Mouse (Mus musculus) stomach, postnatal 0 days (tissue): Measurements from ENCODE around the gene Efnb2. TPM values are rescaled to one million over a fixed set of nuclear protein-coding genes. Genes with fewer than 3 reads are reported as not detected.

Experiments used
- ATAC-seq: fragments of 200-750 bp; cut with Nextera tagmentation; 2 replicates; pipeline ENCODE4 v1.8.0; 2017; ENCODE audit not compliant: low FRiP score, low TSS enrichment
- DNase-seq: peaks from one replicate; pipeline ENCODE4 v3.0.0-alpha.2; 2016; ENCODE audit warnings: low spot score
- H3K27ac ChIP-seq: fragments of 300-500 bp; sonication (generic); replicated peaks from 2 replicates; pipeline ENCODE4 v1.5.1; 2014; ENCODE audit warnings: mild to moderate bottlenecking, control low read depth
- H3K27me3 ChIP-seq: fragments of 300-500 bp; sonication (generic); 2 replicates; pipeline ENCODE4 v1.6.1; 2014; ENCODE audit warnings: low read length; ENCODE audit not compliant: control insufficient read depth, insufficient read depth
- H3K36me3 ChIP-seq: fragments of 300-500 bp; sonication (generic); 2 replicates; pipeline ENCODE4 v1.6.1; 2014; ENCODE audit warnings: low read length, mixed read lengths; ENCODE audit not compliant: control insufficient read depth, insufficient read depth
- H3K4me1 ChIP-seq: fragments of 300-500 bp; sonication (generic); replicated peaks from 2 replicates; pipeline ENCODE4 v1.6.1; 2014; ENCODE audit warnings: antibody characterized with exemption; ENCODE audit not compliant: control insufficient read depth, insufficient read depth
- H3K4me2 ChIP-seq: fragments of 300-500 bp; sonication (generic); replicated peaks from 2 replicates; pipeline ENCODE4 v1.6.1; 2014; ENCODE audit warnings: low read depth, mild to moderate bottlenecking, control low read depth, moderate library complexity
- H3K4me3 ChIP-seq: fragments of 300-500 bp; sonication (generic); 2 replicates; pipeline ENCODE4 v1.5.1; 2014; ENCODE audit warnings: low read depth, low read length, control low read depth
- H3K9ac ChIP-seq: fragments of 300-500 bp; sonication (generic); 2 replicates; pipeline ENCODE4 v1.6.1; 2014; ENCODE audit warnings: mild to moderate bottlenecking, low read length, control low read depth, mixed read lengths
- H3K9me3 ChIP-seq: fragments of 300-500 bp; sonication (generic); 2 replicates; pipeline ENCODE4 v1.6.1; 2016; ENCODE audit warnings: low read length; ENCODE audit not compliant: control insufficient read depth
- CTCF ChIP-seq: IDR thresholded peaks from 2 replicates; pipeline ENCODE4 v1.5.1; 2016; ENCODE audit warnings: antibody characterized with exemption, low read depth, mild to moderate bottlenecking, moderate library complexity
- EP300 ChIP-seq: optimal IDR thresholded peaks from 2 replicates; pipeline ENCODE3; 2016; ENCODE audit warnings: antibody characterized with exemption
- WGBS: fragments of 180-500 bp; shearing (Covaris S2); extraction: QIAGEN DNeasy Blood & Tissue Kit; methylation state at CpG from one replicate; pipeline ENCODE4 v1.1.7; 2014; 5-methylcytosine and 5-hydroxymethylcytosine counted together
- polyA plus RNA-seq: library from polyadenylated mRNA; unstranded; fragments of >200 nt; fragmentation: Nextera tagmentation; extraction: Ambion mirVana; gene quantifications from 2 replicates; pipeline ENCODE4 v1.2.1, GENCODE M21; 2015

Efnb2 gene
- polyA plus RNA-seq, 1 experiment from 2014 or later: 7.2 TPM

DNA sequence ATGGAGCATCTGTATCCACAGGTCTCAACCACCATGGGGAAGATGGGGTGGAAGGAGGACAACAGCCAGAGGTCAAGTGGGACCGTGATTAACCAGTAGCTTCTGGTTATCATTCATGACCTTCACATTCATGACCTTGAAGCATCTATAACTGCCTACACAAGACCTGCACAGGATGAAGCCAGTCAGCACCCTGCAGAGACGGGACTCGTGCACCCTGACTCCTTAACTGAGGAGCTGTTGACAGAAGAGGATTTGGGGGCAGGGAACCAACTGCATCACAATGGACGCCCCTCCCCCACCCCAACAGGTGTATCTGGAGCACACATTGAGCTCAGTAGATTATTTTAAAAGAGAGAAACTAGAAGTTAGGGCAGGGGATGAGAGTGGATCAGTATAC, 49.1 kb downstream of the Efnb2 start:
- Histone ChIP-seq H3K4me3 (no peak overlapping the region), H3K27me3 (no peaks in the 10 kb centered on the region), H3K27ac (no peak overlapping the region), H3K4me2 (no peak overlapping the region), H3K36me3 (no peaks in the 10 kb centered on the region), H3K9ac (no peak overlapping the region), H3K9me3 (no peaks in the 10 kb centered on the region), H3K4me1 (no peaks in the 10 kb centered on the region)
- ATAC-seq (no peak), DNase-seq (no peak)
- 82% methylated on average over 4 of the region's 4 CpGs for WGBS
- TF ChIP-seq CTCF (no peak), EP300 (no peak)

DNA sequence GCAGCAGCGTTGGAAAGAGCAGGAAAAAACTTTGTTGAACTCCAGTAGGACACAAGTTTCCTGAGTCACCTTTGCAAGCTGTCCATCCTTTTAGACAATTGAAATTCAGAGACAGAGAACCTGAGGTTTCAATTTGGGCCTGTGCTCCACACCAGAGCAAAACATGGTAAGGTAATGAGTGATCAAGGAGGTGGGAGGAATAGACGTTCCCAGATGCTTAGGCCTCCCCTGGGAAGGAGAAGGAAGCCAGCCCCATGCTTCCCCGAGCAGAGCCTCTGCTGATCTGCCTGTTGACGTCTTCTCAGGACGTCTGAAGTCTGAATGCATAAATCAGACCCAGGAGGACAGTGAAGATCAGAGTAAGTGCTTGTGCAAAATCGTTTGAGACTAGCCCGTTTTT, 51.3 kb downstream of the Efnb2 start:
- ATAC-seq (no peak), DNase-seq (no peak)
- H3K27ac ChIP-seq: no peak overlapping the region

DNA sequence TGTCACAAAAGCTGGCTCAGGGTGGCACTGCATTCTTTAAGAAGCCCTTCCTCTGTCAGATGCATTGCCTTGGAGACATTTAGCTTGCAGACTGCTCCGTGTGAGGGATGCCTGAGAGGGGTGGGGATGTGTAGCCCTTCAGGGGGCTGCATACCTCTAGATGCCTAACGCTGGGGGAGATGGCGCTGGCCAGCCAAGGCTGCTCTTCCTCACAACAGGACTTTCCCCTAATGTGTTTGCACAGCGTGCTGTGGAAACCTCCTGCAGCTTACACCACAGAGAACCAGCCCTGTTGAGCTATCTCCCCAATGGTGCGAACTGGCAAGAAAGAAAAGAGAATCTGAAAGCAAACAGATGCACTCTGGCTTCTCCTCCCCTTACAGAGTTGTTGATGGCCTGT, 51.9 kb downstream of the Efnb2 start:
- Histone ChIP-seq H3K27ac (no peak overlapping the region), H3K27me3 (no peaks in the 10 kb centered on the region), H3K4me1 (no peaks in the 10 kb centered on the region), H3K4me3 (no peak overlapping the region), H3K4me2 (no peak overlapping the region), H3K36me3 (no peaks in the 10 kb centered on the region), H3K9me3 (no peaks in the 10 kb centered on the region), H3K9ac (no peak overlapping the region)
- 35% methylated on average over 5 of the region's 5 CpGs for WGBS
- DNase-seq: no peak
- no peak for TF ChIP-seq EP300
- no peak for TF ChIP-seq CTCF
- no peak for ATAC-seq

More for the DNA sequence above, 51.3 kb downstream of the Efnb2 start:
- Histone ChIP-seq H3K9me3 (no peaks in the 10 kb centered on the region), H3K4me2 (no peak overlapping the region), H3K4me3 (no peak overlapping the region), H3K27me3 (no peaks in the 10 kb centered on the region), H3K9ac (no peak overlapping the region), H3K4me1 (no peaks in the 10 kb centered on the region), H3K36me3 (no peaks in the 10 kb centered on the region)
- 24% methylated on average over 7 of the region's 7 CpGs for WGBS
- no peak for TF ChIP-seq EP300
- TF ChIP-seq CTCF: no peak

DNA sequence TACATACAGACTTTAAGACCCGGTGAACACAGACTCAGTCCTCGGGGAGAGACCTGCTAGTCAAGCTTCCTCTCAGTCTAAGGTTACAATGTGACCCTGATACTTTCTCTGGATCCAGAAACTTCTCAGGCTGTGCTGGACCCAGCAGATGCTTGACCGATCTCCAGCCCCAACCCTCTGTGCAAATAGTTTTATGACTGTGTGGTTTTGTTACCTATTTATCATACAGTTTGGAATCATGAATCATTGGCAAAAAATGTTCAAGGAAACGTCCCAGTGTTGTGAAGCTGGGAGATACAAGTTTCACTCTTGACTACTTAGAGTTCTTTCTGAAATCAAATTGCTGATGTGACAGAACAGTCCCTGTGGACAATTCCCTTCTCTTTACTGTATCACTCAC, 55.4 kb downstream of the Efnb2 start:
- H3K4me3 ChIP-seq: no peak overlapping the region
- H3K9me3 ChIP-seq: no peaks in the 10 kb centered on the region
- no peak overlapping the region for H3K9ac ChIP-seq
- no peak for DNase-seq
- TF ChIP-seq EP300 (no peak), CTCF (no peak)
- no peak for ATAC-seq
- peaks cover 3% of the 10 kb centered on the region; the same call in 1 of the 2 replicates for H3K4me1 ChIP-seq
- 46% methylated on average over 4 of the region's 4 CpGs for WGBS
- no peaks in the 10 kb centered on the region for H3K36me3 ChIP-seq
- no peak overlapping the region for H3K4me2 ChIP-seq
- H3K27ac ChIP-seq: no peak overlapping the region
- H3K27me3 ChIP-seq: no peaks in the 10 kb centered on the region

DNA sequence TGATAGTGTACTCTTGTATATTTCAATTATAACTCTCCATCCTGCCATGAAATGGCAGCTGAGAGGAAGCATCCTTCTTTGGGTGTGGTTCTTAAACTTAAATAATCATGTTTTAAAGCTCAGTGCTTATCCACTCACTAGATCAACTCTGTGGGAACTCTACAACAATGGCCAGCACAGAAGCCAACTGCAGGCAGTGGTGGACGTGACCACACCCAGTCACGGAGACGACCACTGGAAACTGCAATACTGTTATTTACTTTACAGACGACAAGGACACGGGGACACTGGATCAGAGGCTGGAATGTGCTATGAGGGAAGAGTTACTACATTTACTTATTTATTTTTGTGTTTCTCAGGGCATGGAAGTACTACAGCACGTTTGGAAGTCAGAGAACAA, 57.2 kb downstream of the Efnb2 start:
- Histone ChIP-seq H3K36me3 (no peaks in the 10 kb centered on the region), H3K27ac (peak overlapping the region; percentile 90; the same call in 1 of the 2 replicates), H3K27me3 (no peaks in the 10 kb centered on the region), H3K4me2 (no peak overlapping the region), H3K9ac (no peak overlapping the region), H3K4me1 (peaks cover 3% of the 10 kb centered on the region; the same call in 1 of the 2 replicates), H3K9me3 (no peaks in the 10 kb centered on the region), H3K4me3 (no peak overlapping the region)
- ATAC-seq (no peak), DNase-seq (no peak)
- 37% methylated on average over 6 of the region's 6 CpGs for WGBS
- TF ChIP-seq EP300 (no peak), CTCF (no peak)

DNA sequence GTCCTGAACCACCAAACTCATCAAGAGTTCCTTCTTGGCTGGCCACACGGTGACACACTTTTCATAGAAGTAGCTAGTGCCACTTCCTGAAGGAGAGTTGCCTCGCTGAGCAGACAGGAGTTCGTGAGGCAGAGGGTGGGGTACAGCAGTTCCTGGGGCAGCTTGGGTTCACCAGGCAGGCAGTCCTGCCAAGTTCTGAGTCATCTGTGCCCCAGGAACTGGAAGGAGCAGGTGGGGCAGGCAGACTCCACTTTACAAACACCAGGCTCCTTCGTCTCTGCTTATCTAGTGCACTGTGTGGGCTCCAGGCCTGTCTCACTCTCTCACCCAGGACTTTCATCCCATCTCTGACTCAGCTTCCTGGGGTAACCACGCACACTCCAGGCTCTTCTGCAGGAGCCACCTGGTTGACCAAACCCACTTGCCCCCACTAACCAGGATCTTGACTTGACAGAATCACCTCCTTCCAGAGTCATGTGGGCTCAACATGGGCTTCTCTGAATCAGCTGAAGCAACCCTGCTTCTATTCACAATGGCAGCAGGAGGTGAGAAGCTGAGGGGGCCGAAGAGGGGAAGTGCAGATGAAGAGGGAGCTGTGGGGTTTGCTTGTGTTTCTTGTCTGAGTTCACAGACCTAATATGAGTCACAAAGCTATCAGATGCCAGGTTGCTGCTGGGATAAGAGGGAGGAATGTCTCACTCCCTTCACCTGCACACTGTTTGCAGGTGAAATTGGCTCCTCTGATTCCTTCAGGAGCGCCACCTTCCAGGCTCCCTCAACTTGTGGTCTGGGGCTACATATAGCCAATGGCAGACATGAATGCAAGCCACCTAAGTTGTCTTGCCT, 58.2 kb downstream of the Efnb2 start:
- H3K9me3 ChIP-seq: no peaks in the 10 kb centered on the region
- H3K27me3 ChIP-seq: no peaks in the 10 kb centered on the region
- H3K27ac ChIP-seq: peak overlapping the region; percentile 90
- peak; percentile 92 for DNase-seq
- H3K4me3 ChIP-seq: no peak overlapping the region
- no peaks in the 10 kb centered on the region for H3K36me3 ChIP-seq
- WGBS: 36% methylated on average over 7 of the region's 7 CpGs
- peak; percentile 97 for ATAC-seq
- peaks cover 3% of the 10 kb centered on the region; the same call in 1 of the 2 replicates for H3K4me1 ChIP-seq
- no peak overlapping the region for H3K9ac ChIP-seq
- no peak overlapping the region for H3K4me2 ChIP-seq
- TF ChIP-seq EP300 (peak; percentile 54), CTCF (peak; percentile 66)
